Mouse (Mus musculus): ENCODE results near the gene Slc35g3. TPM values are rescaled to one million over a fixed set of nuclear protein-coding genes. Genes with fewer than 3 reads are reported as not detected.

Gene Slc35g3
- total and polyA plus RNA-seq, 3 experiments, result not detected

- H3K9me3 ChIP-seq (replicated peaks; ENCODE audit: low read length), result no peaks in the 10 kb centered on the region
- peak overlapping the region in 2 of 3 experiments; percentile 72 to 81 for H3K4me3 ChIP-seq (replicated peaks in 1 of 3; ENCODE audit: low read depth in 2 of 3, low read length in 2 of 3, poor library complexity in 1 of 3)
- no peak overlapping the region for H3K27ac ChIP-seq (ENCODE audit: insufficient read depth, low read depth)
- peaks cover 13 to 21% of the 10 kb centered on the region in 2 experiments for H3K4me1 ChIP-seq (ENCODE audit: control insufficient read depth in 1 of 2, insufficient read depth in 2 of 2)
- in situ Hi-C loops (cut with MboI; ENCODE audit: low pct_ligation_motif_present, low pct_unique_long_range_greater_than_20kb, low sequenced_read_pairs) (no loop called here), dilution Hi-C loops (cut with MboI; ENCODE audit: extremely low pct_ligation_motif_present, extremely low pct_unique_long_range_greater_than_20kb, low sequenced_read_pairs) (no loop called here)
- no peaks in the 10 kb centered on the region for H3K36me3 ChIP-seq (replicated peaks in 1 of 2; ENCODE audit: control insufficient read depth in 1 of 2, insufficient read depth in 1 of 2, low read length in 1 of 2)
- H3K4me2 ChIP-seq (ENCODE audit: insufficient read depth, low read depth, poor library complexity, severe bottlenecking), result peak overlapping the region; percentile 44
- TF ChIP-seq HCFC1 (IDR thresholded peaks at IDR 0.05; ENCODE audit: low read depth, low read length) (no peak), CHD1 (IDR thresholded peaks at IDR 0.05; ENCODE audit: low read depth, low read length) (no peak), BHLHE40 (IDR thresholded peaks at IDR 0.05; ENCODE audit: low read depth, low read length) (no peak), MEF2A (IDR thresholded peaks at IDR 0.05; ENCODE audit: borderline replicate concordance, low read depth, low read length) (no peak), ELF1 (IDR thresholded peaks at IDR 0.05; ENCODE audit: low read depth, low read length) (no peak), POLR2A (IDR thresholded peaks at IDR 0.05; ENCODE audit: low read depth, low read length) (no peak), USF1 (IDR thresholded peaks at IDR 0.05; ENCODE audit: low read depth, low read length) (no peak), ZNF384 (IDR thresholded peaks at IDR 0.05; ENCODE audit: low read depth, low read length) (no peak), SMC3 (IDR thresholded peaks at IDR 0.05; ENCODE audit: low read depth, low read length) (no peak), TBP (conservative IDR thresholded peaks at IDR 0.05; ENCODE audit: low read depth, low read length) (no peak), JUND (conservative IDR thresholded peaks at IDR 0.05; ENCODE audit: low read depth, low read length) (no peak), MAX (IDR thresholded peaks at IDR 0.05; ENCODE audit: low read length) (no peak), KAT2A (IDR thresholded peaks at IDR 0.05; ENCODE audit: insufficient replicate concordance, low read length) (no peak)
- peaks cover 4% of the 10 kb centered on the region for H3K27me3 ChIP-seq (replicated peaks)
- peak overlapping the region; percentile 92; the same call in 1 of the 2 replicates for H3K9ac ChIP-seq (ENCODE audit: insufficient read depth, low read depth)
- H3K79me2 ChIP-seq (replicated peaks; ENCODE audit: control insufficient read depth, extremely low read depth, insufficient read depth, poor library complexity, severe bottlenecking), result no peaks in the 10 kb centered on the region; the same call in 1 of the 2 replicates
- no peak for DNase-seq (ENCODE audit: extremely low read depth)
Observed at GRCm38 (mm10) chr11:69766872-69767624, 5.3 kb upstream of the Slc35g3 start.

DNA sequence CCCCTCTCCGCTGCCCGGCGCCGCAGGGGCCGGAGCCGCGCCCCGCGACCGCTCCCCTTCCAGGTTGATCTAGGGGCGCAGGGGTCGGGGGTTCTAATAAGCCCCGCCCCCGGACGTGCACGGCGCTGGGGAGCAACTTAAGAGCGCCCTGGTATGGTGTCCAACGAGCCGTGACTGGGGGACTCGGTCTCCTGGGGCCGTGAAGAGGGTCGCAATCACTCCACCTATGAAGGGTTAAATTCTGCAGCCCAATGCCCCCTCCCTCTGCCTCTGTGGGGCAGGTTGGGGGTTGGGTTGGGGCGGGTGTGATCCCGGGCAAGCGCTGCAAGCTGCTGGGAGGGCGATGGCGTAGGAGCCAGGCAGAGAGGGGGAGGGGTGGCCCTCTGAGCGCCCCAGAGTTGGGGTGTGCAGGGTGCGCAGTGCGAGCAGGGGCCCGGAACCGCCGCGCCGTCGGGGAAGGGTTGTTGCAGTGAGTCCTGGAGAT is 4.4 kb upstream of the Slc35g3 start:
- Histone ChIP-seq H3K79me2 (replicated peaks; ENCODE audit: control insufficient read depth, extremely low read depth, insufficient read depth, poor library complexity, severe bottlenecking) (no peaks in the 10 kb centered on the region; the same call in 1 of the 2 replicates), H3K36me3 (replicated peaks in 1 of 2; ENCODE audit: control insufficient read depth in 1 of 2, insufficient read depth in 1 of 2, low read length in 1 of 2) (no peaks in the 10 kb centered on the region), H3K9me3 (replicated peaks; ENCODE audit: low read length) (no peaks in the 10 kb centered on the region), H3K27me3 (replicated peaks) (peaks cover 4% of the 10 kb centered on the region), H3K4me3 (replicated peaks in 1 of 3; ENCODE audit: low read depth in 2 of 3, low read length in 2 of 3, poor library complexity in 1 of 3) (peak overlapping the region; percentile 69 to 81 (median 72)), H3K4me1 (ENCODE audit: control insufficient read depth in 1 of 2, insufficient read depth in 2 of 2) (peaks cover 13 to 21% of the 10 kb centered on the region in 2 experiments), H3K9ac (ENCODE audit: insufficient read depth, low read depth) (peak overlapping the region; percentile 92), H3K4me2 (ENCODE audit: insufficient read depth, low read depth, poor library complexity, severe bottlenecking) (peak overlapping the region; percentile 44), H3K27ac (ENCODE audit: insufficient read depth, low read depth) (no peak overlapping the region)
- in situ Hi-C loops (cut with MboI; ENCODE audit: low pct_ligation_motif_present, low pct_unique_long_range_greater_than_20kb, low sequenced_read_pairs), result no loop called here
- dilution Hi-C loops (cut with MboI; ENCODE audit: extremely low pct_ligation_motif_present, extremely low pct_unique_long_range_greater_than_20kb, low sequenced_read_pairs), result no loop called here
- TF ChIP-seq POLR2AphosphoS2 (IDR thresholded peaks at IDR 0.05; ENCODE audit: low read depth, low read length) (no peak), CHD2 (IDR thresholded peaks at IDR 0.05; ENCODE audit: low read length) (0 out of 2 replicates have a peak, but pooled peaks have one; percentile 53), ZMIZ1 (IDR thresholded peaks at IDR 0.05; ENCODE audit: low read depth, low read length) (no peak), NRF1 (IDR thresholded peaks at IDR 0.05; ENCODE audit: low read depth, low read length) (0 out of 2 replicates have a peak, but pooled peaks have one; percentile 27)
- no peak for DNase-seq (ENCODE audit: extremely low read depth)
